Mouse (Mus musculus) heart, embryonic 16.5 days (tissue): ENCODE measurements at regions not wholly inside any gene's neighbourhood (a gene's known extent, or its start where the extent isn't known, plus 50 kb on each side); places are given as distances from the start of the nearest gene placed in this dataset.

ENCODE experiments used
- ATAC-seq: fragments of 200-750 bp; cut with Nextera tagmentation; replicated peaks from 2 replicates; pipeline ENCODE4 v1.8.0; 2017; ENCODE audit warnings: moderate number of reproducible peaks; ENCODE audit not compliant: insufficient read depth, low FRiP score; ENCODE audit errors: extremely low read depth
- H3K27ac ChIP-seq: fragments of 300-500 bp; sonication (generic); 2 replicates; pipeline ENCODE4 v1.5.1; 2014; ENCODE audit warnings: mild to moderate bottlenecking, low read length, control low read depth, moderate library complexity
- H3K27me3 ChIP-seq: fragments of 300-500 bp; sonication (generic); 2 replicates; pipeline ENCODE4 v1.6.1; 2014; ENCODE audit warnings: low read length, mixed read lengths; ENCODE audit not compliant: control insufficient read depth, insufficient read depth
- H3K36me3 ChIP-seq: fragments of 300-500 bp; sonication (generic); 2 replicates; pipeline ENCODE4 v1.6.1; 2014; ENCODE audit not compliant: control insufficient read depth, insufficient read depth
- H3K4me1 ChIP-seq: fragments of 300-500 bp; sonication (generic); 2 replicates; pipeline ENCODE4 v1.6.1; 2014; ENCODE audit warnings: low read length, mixed read lengths; ENCODE audit not compliant: control insufficient read depth, insufficient read depth
- H3K4me2 ChIP-seq: fragments of 300-500 bp; sonication (generic); 2 replicates; pipeline ENCODE4 v1.6.1; 2014; ENCODE audit warnings: low read depth, mild to moderate bottlenecking, control low read depth, low read length
- H3K4me3 ChIP-seq: fragments of 300-500 bp; sonication (generic); 2 replicates; pipeline ENCODE4 v1.5.1; 2014; ENCODE audit warnings: mild to moderate bottlenecking, control low read depth, low read length
- H3K9ac ChIP-seq: fragments of 300-500 bp; sonication (generic); 2 replicates; pipeline ENCODE4 v1.6.1; 2014; ENCODE audit warnings: low read length, control low read depth
- H3K9me3 ChIP-seq: fragments of 300-500 bp; sonication (generic); replicated peaks from 2 replicates; pipeline ENCODE4 v1.6.1; 2016; ENCODE audit warnings: low read length; ENCODE audit not compliant: control insufficient read depth
- WGBS: fragments of 180-500 bp; shearing (Covaris S2); extraction: QIAGEN DNeasy Blood & Tissue Kit; methylation state at CpG from one replicate; pipeline ENCODE4 v1.1.7; 2014; 5-methylcytosine and 5-hydroxymethylcytosine counted together

- no peaks in the 10 kb centered on the region for H3K9me3 ChIP-seq
- ATAC-seq: peak; percentile 86
- peak overlapping the region; percentile 71 for H3K27ac ChIP-seq
- H3K9ac ChIP-seq: peak overlapping the region; percentile 66
- WGBS: 10% methylated on average over 23 of the region's 23 CpGs
- H3K4me3 ChIP-seq: peak overlapping the region; percentile 49
- no peaks in the 10 kb centered on the region for H3K36me3 ChIP-seq
- H3K27me3 ChIP-seq: no peaks in the 10 kb centered on the region
- peak overlapping the region; percentile 70 for H3K4me2 ChIP-seq
- H3K4me1 ChIP-seq: peaks cover 8% of the 10 kb centered on the region
These were observed 90.9 kb upstream of the Lef1 start for GRCm38 (mm10) chr3:131019163-131019956.

- Histone ChIP-seq H3K27me3 (no peaks in the 10 kb centered on the region), H3K4me1 (peaks cover 8% of the 10 kb centered on the region), H3K27ac (no peak overlapping the region), H3K9me3 (no peaks in the 10 kb centered on the region), H3K4me2 (no peak overlapping the region), H3K9ac (no peak overlapping the region), H3K36me3 (no peaks in the 10 kb centered on the region), H3K4me3 (no peak overlapping the region)
- no peak for ATAC-seq
- 81% methylated on average over 9 of the region's 9 CpGs for WGBS
These were observed 92.4 kb upstream of the Lef1 start for GRCm38 (mm10) chr3:131017899-131018298.

GRCm38 (mm10) chr3:131016104-131016503 is 94.2 kb upstream of the Lef1 start:
- H3K4me3 ChIP-seq: no peak overlapping the region
- 60% methylated on average over 10 of the region's 10 CpGs for WGBS
- no peak overlapping the region for H3K27ac ChIP-seq
- no peak for ATAC-seq
- H3K27me3 ChIP-seq: no peaks in the 10 kb centered on the region
- H3K36me3 ChIP-seq: no peaks in the 10 kb centered on the region
- H3K9ac ChIP-seq: no peak overlapping the region
- H3K4me1 ChIP-seq: peaks cover 8% of the 10 kb centered on the region
- H3K9me3 ChIP-seq: no peaks in the 10 kb centered on the region
- H3K4me2 ChIP-seq: no peak overlapping the region

GRCm38 (mm10) chr3:131014092-131014716 is 96.1 kb upstream of the Lef1 start:
- Histone ChIP-seq H3K4me1 (peaks cover 4% of the 10 kb centered on the region; the same call in 1 of the 2 replicates), H3K4me2 (no peak overlapping the region), H3K9ac (no peak overlapping the region), H3K4me3 (no peak overlapping the region), H3K9me3 (no peaks in the 10 kb centered on the region), H3K36me3 (no peaks in the 10 kb centered on the region), H3K27me3 (no peaks in the 10 kb centered on the region), H3K27ac (no peak overlapping the region)
- 71% methylated on average over 12 of the region's 12 CpGs for WGBS
- no peak for ATAC-seq

- no peaks in the 10 kb centered on the region for H3K36me3 ChIP-seq
- H3K4me3 ChIP-seq: no peak overlapping the region
- H3K9me3 ChIP-seq: no peaks in the 10 kb centered on the region
- H3K27me3 ChIP-seq: no peaks in the 10 kb centered on the region
- H3K4me1 ChIP-seq: no peaks in the 10 kb centered on the region
- H3K4me2 ChIP-seq: no peak overlapping the region
- H3K27ac ChIP-seq: no peak overlapping the region
- 86% methylated on average over 13 of the region's 13 CpGs for WGBS
- ATAC-seq: no peak
- no peak overlapping the region for H3K9ac ChIP-seq
These were observed 109.6 kb upstream of the Lef1 start for GRCm38 (mm10) chr3:131000701-131001100.

- H3K4me3 ChIP-seq: no peak overlapping the region
- WGBS: 75% methylated on average over 3 of the region's 3 CpGs
- no peaks in the 10 kb centered on the region for H3K4me1 ChIP-seq
- no peak for ATAC-seq
- H3K27me3 ChIP-seq: no peaks in the 10 kb centered on the region
- H3K4me2 ChIP-seq: no peak overlapping the region
- H3K9me3 ChIP-seq: no peaks in the 10 kb centered on the region
- no peaks in the 10 kb centered on the region for H3K36me3 ChIP-seq
- no peak overlapping the region for H3K9ac ChIP-seq
- H3K27ac ChIP-seq: no peak overlapping the region
These were observed 110.0 kb upstream of the Lef1 start for GRCm38 (mm10) chr3:131000252-131000651.

- Histone ChIP-seq H3K4me3 (no peak overlapping the region), H3K4me1 (no peaks in the 10 kb centered on the region), H3K9ac (no peak overlapping the region), H3K4me2 (no peak overlapping the region), H3K9me3 (no peaks in the 10 kb centered on the region), H3K27me3 (no peaks in the 10 kb centered on the region), H3K27ac (no peak overlapping the region), H3K36me3 (no peaks in the 10 kb centered on the region)
- WGBS: 75% methylated on average over 6 of the region's 6 CpGs
- no peak for ATAC-seq
These were observed 110.5 kb upstream of the Lef1 start for GRCm38 (mm10) chr3:130999818-131000217.

- Histone ChIP-seq H3K27me3 (no peaks in the 10 kb centered on the region), H3K9me3 (no peaks in the 10 kb centered on the region)
These were observed 111.8 kb upstream of the Lef1 start for GRCm38 (mm10) chr3:130998433-130998832.

GRCm38 (mm10) chr3:130996786-130997185 is 113.5 kb upstream of the Lef1 start:
- Histone ChIP-seq H3K27me3 (no peaks in the 10 kb centered on the region), H3K4me3 (no peak overlapping the region), H3K4me1 (no peaks in the 10 kb centered on the region), H3K27ac (no peak overlapping the region), H3K9me3 (no peaks in the 10 kb centered on the region), H3K36me3 (no peaks in the 10 kb centered on the region), H3K4me2 (no peak overlapping the region), H3K9ac (no peak overlapping the region)
- 56% methylated on average over 11 of the region's 11 CpGs for WGBS
- ATAC-seq: no peak

More at GRCm38 (mm10) chr3:130998433-130998832, 111.8 kb upstream of the Lef1 start:
- H3K4me3 ChIP-seq: no peak overlapping the region
- 62% methylated on average over 10 of the region's 10 CpGs for WGBS
- no peak overlapping the region for H3K9ac ChIP-seq
- H3K36me3 ChIP-seq: no peaks in the 10 kb centered on the region
- no peaks in the 10 kb centered on the region for H3K4me1 ChIP-seq
- no peak overlapping the region for H3K27ac ChIP-seq
- H3K4me2 ChIP-seq: no peak overlapping the region
- no peak for ATAC-seq
